Mouse (Mus musculus) cortical plate, adult 2 months (tissue): ENCODE measurements at regions not wholly inside any gene's neighbourhood (a gene's known extent, or its start where the extent isn't known, plus 50 kb on each side); places are given as distances from the start of the nearest gene placed in this dataset.

Experiments
- CTCF ChIP-seq: fragments of 200-500 bp; IDR thresholded peaks from 2 replicates; pipeline ENCODE4 v1.5.1; 2011; ENCODE audit warnings: mild to moderate bottlenecking, control low read depth, low read length; ENCODE audit not compliant: insufficient read depth; ENCODE audit errors: extremely low read depth
- POLR2A ChIP-seq: fragments of 200-500 bp; IDR thresholded peaks from 2 replicates; pipeline ENCODE4 v1.6.1; 2011; ENCODE audit warnings: mild to moderate bottlenecking, low read length, control low read depth; ENCODE audit not compliant: insufficient read depth; ENCODE audit errors: extremely low read depth

- TF ChIP-seq POLR2A = no peak
- no peak for TF ChIP-seq CTCF
Measured at GRCm38 (mm10) chr4:105397451-105397850, 240.3 kb downstream of the Plpp3 start.
